Mouse (Mus musculus): Measurements from ENCODE around the gene Clec10a.

The Clec10a gene

GRCm38 (mm10) chr11:70180496-70180895 is 24.5 kb downstream of the Clec10a start:
- DNase-seq (ENCODE audit: low read depth in 2 of 2, low spot score in 2 of 2) = no peak

- no peak for DNase-seq (ENCODE audit: low read depth in 2 of 2, low spot score in 2 of 2)
Observed at GRCm38 (mm10) chr11:70185120-70185519, 29.1 kb downstream of the Clec10a start.

GRCm38 (mm10) chr11:70189319-70190134 is 33.5 kb downstream of the Clec10a start:
- DNase-seq (ENCODE audit: low read depth in 2 of 2, low spot score in 2 of 2) = no peak

GRCm38 (mm10) chr11:70191188-70191587 is 35.2 kb downstream of the Clec10a start:
- DNase-seq (ENCODE audit: low read depth in 2 of 2, low spot score in 2 of 2) = no peak

GRCm38 (mm10) chr11:70192157-70192556 is 36.2 kb downstream of the Clec10a start:
- no peak for DNase-seq (ENCODE audit: low read depth in 2 of 2, low spot score in 2 of 2)

- DNase-seq (ENCODE audit: low read depth in 2 of 2, low spot score in 2 of 2) = no peak
Observed at GRCm38 (mm10) chr11:70193354-70194285, 37.6 kb downstream of the Clec10a start.

GRCm38 (mm10) chr11:70198332-70198731 is 42.3 kb downstream of the Clec10a start:
- DNase-seq (ENCODE audit: low read depth in 2 of 2, low spot score in 2 of 2) = no peak

- no peak for DNase-seq (ENCODE audit: low read depth in 2 of 2, low spot score in 2 of 2)
Observed at GRCm38 (mm10) chr11:70199107-70199506, 43.1 kb downstream of the Clec10a start.

- no peak for DNase-seq (ENCODE audit: low read depth in 2 of 2, low spot score in 2 of 2)
Observed at GRCm38 (mm10) chr11:70200036-70200608, 44.1 kb downstream of the Clec10a start.

- DNase-seq (ENCODE audit: low read depth in 2 of 2, low spot score in 2 of 2) = peak; percentile 65 to 78
Observed at GRCm38 (mm10) chr11:70201691-70202090, 45.7 kb downstream of the Clec10a start.

- no peak for DNase-seq (ENCODE audit: low read depth in 2 of 2, low spot score in 2 of 2)
Observed at GRCm38 (mm10) chr11:70206801-70207200, 50.8 kb downstream of the Clec10a start.

- no peak for DNase-seq (ENCODE audit: low read depth in 2 of 2, low spot score in 2 of 2)
Observed at GRCm38 (mm10) chr11:70207283-70207682, 51.3 kb downstream of the Clec10a start.

- no peak for DNase-seq (ENCODE audit: low read depth in 2 of 2, low spot score in 2 of 2)
Observed at GRCm38 (mm10) chr11:70208778-70209388, 52.9 kb downstream of the Clec10a start.

GRCm38 (mm10) chr11:70210681-70211080 is 54.7 kb downstream of the Clec10a start:
- DNase-seq (ENCODE audit: low read depth in 2 of 2, low spot score in 2 of 2) = no peak

- no peak for DNase-seq (ENCODE audit: low read depth in 2 of 2, low spot score in 2 of 2)
Observed at GRCm38 (mm10) chr11:70211972-70212371, 56.0 kb downstream of the Clec10a start.

GRCm38 (mm10) chr11:70212423-70212822 is 56.4 kb downstream of the Clec10a start, which contains the start of gene Slc16a11:
Gene Slc16a11 (plus strand): TSS chr11:70212752.
- no peak for DNase-seq (ENCODE audit: low read depth in 2 of 2, low spot score in 2 of 2)

- DNase-seq (ENCODE audit: low read depth in 2 of 2, low spot score in 2 of 2) = peak in 1 of 2 experiments; percentile 57
Observed at GRCm38 (mm10) chr11:70212896-70213295, 56.9 kb downstream of the Clec10a start.

GRCm38 (mm10) chr11:70213736-70214135 is 57.7 kb downstream of the Clec10a start:
- DNase-seq (ENCODE audit: low read depth in 2 of 2, low spot score in 2 of 2) = no peak

GRCm38 (mm10) chr11:70214191-70214855 is 58.3 kb downstream of the Clec10a start:
- DNase-seq (ENCODE audit: low read depth in 2 of 2, low spot score in 2 of 2) = no peak

GRCm38 (mm10) chr11:70214856-70215209 is 58.8 kb downstream of the Clec10a start:
- DNase-seq (ENCODE audit: low read depth in 2 of 2, low spot score in 2 of 2) = no peak

- DNase-seq (ENCODE audit: low read depth in 2 of 2, low spot score in 2 of 2) = no peak
Observed at GRCm38 (mm10) chr11:70215301-70215700, 59.3 kb downstream of the Clec10a start.

Data from CD8-positive naive resting alpha-beta T cell, adult 2 months (primary cell).